Mouse (Mus musculus) activated CD4-positive, CD25-positive, alpha-beta regulatory T cell, adult 4 months (primary cell): ENCODE results near the gene Tmem120b. TPM values are rescaled to one million over a fixed set of nuclear protein-coding genes. Genes with fewer than 3 reads are reported as not detected.

Experiments used
- ATAC-seq: one replicate; pipeline ENCODE4 v1.8.0; 2017
- polyA plus RNA-seq, 2 experiments: library from polyadenylated mRNA; unstranded; fragments of 100-300 nt; shearing (Covaris generic); gene quantifications; one replicate each; pipeline ENCODE4 v1.2.1; 2017

Tmem120b gene
- polyA plus RNA-seq, 2 experiments from 2014 or later, result 2.2 to 2.3 TPM

- no peak for ATAC-seq
Observed at GRCm38 (mm10) chr5:123166437-123166836, 98.2 kb downstream of the Tmem120b start.

Other genes starting within 250 kb of the Tmem120b start
- gene Anapc5, start 247.1 kb upstream of the Tmem120b start, polyA plus RNA-seq, result 10 to 100 TPM; 90.8 to 92.8 TPM
- 10 to 100 TPM; 18.1 to 25.7 TPM for gene Rnf34, start 218.4 kb upstream of the Tmem120b start, polyA plus RNA-seq
- gene Kdm2b, start 78.6 kb upstream of the Tmem120b start, polyA plus RNA-seq, result 10 to 100 TPM; 28.2 to 43.2 TPM
- gene Orai1, start 53.3 kb upstream of the Tmem120b start, polyA plus RNA-seq, result 1 to 10 TPM; 8.1 to 9.4 TPM
- gene Morn3, start 21.4 kb upstream of the Tmem120b start, polyA plus RNA-seq, result 1 to 10 TPM; 3.2 to 4.9 TPM
- gene Rhof, start 64.3 kb downstream of the Tmem120b start, polyA plus RNA-seq, result 10 to 100 TPM; 54.3 to 75.1 TPM
- gene Setd1b, start 73.8 kb downstream of the Tmem120b start, polyA plus RNA-seq, result 10 to 100 TPM; 12.5 to 12.9 TPM
- 10 to 100 TPM; 31.6 to 42.2 TPM for gene Psmd9, start 101.0 kb downstream of the Tmem120b start, polyA plus RNA-seq
- gene Hpd, start 114.3 kb downstream of the Tmem120b start, polyA plus RNA-seq, result not detected
- 1 to 10 TPM in 1 of 2 experiments, under 1 TPM in 1; 0.54 to 1.4 TPM for gene Wdr66, start 183.7 kb downstream of the Tmem120b start, polyA plus RNA-seq